Mouse (Mus musculus) midbrain, embryonic 12.5 days (tissue): ENCODE results near the gene BC107364. TPM values are rescaled to one million over a fixed set of nuclear protein-coding genes. Genes with fewer than 3 reads are reported as not detected.
"Not testable (repeated sequence)": the region's sequence is repeated elsewhere in the genome, so short reads cannot be mapped to it uniquely, and the experiment has no call there.

ENCODE experiments used
- ATAC-seq: fragments of 200-750 bp; cut with Nextera tagmentation; 2 replicates; pipeline ENCODE4 v1.8.0; 2017; ENCODE audit warnings: low read depth, moderate TSS enrichment, moderate library complexity; ENCODE audit not compliant: low FRiP score
- H3K27ac ChIP-seq: fragments of 300-500 bp; sonication (generic); replicated peaks from 2 replicates; pipeline ENCODE4 v1.5.1; 2016; ENCODE audit warnings: mild to moderate bottlenecking
- H3K27me3 ChIP-seq: fragments of 300-500 bp; sonication (generic); 2 replicates; pipeline ENCODE4 v1.6.1; 2016; ENCODE audit warnings: mild to moderate bottlenecking
- H3K36me3 ChIP-seq: fragments of 300-500 bp; sonication (generic); 2 replicates; pipeline ENCODE4 v1.6.1; 2016
- H3K4me1 ChIP-seq: fragments of 300-500 bp; sonication (generic); 2 replicates; pipeline ENCODE4 v1.6.1; 2016
- H3K4me2 ChIP-seq: fragments of 300-500 bp; sonication (generic); replicated peaks from 2 replicates; pipeline ENCODE4 v1.6.1; 2016; ENCODE audit warnings: mild to moderate bottlenecking, moderate library complexity
- H3K4me3 ChIP-seq: fragments of 300-500 bp; sonication (generic); 2 replicates; pipeline ENCODE4 v1.5.1; 2016; ENCODE audit warnings: mild to moderate bottlenecking
- H3K9ac ChIP-seq: fragments of 300-500 bp; sonication (generic); replicated peaks from 2 replicates; pipeline ENCODE4 v1.6.1; 2016; ENCODE audit warnings: mild to moderate bottlenecking, moderate library complexity
- H3K9me3 ChIP-seq: fragments of 300-500 bp; sonication (generic); 2 replicates; pipeline ENCODE4 v1.6.1; 2016; ENCODE audit warnings: mild to moderate bottlenecking
- whole genome bisulfite sequencing: fragments of 180-500 bp; shearing (Covaris S2); methylation state at CpG from one replicate; pipeline ENCODE4 v1.1.7; 2016; 5-methylcytosine and 5-hydroxymethylcytosine counted together
- polyA plus RNA-seq: library from polyadenylated mRNA; unstranded; fragments of >200 nt; fragmentation: Nextera tagmentation; extraction: Ambion mirVana; gene quantifications from 2 replicates; pipeline ENCODE4 v1.2.1, GENCODE M21; 2016

Gene BC107364
- polyA plus RNA-seq: 0.26 TPM in 1 of 2 replicates, not detected in the other

GRCm38 (mm10) chr3:96452262-96452661, at the start of gene BC107364:
BC107364 (minus strand) TSS chr3:96452306.
- H3K9me3 ChIP-seq, H3K4me2 ChIP-seq, H3K36me3 ChIP-seq, H3K4me3 ChIP-seq, H3K9ac ChIP-seq, H3K4me1 ChIP-seq, H3K27ac ChIP-seq: not testable (repeated sequence)
- ATAC-seq: peak; percentile 45; the same call in 1 of the 2 replicates
- WGBS: no CpG with 5 or more reads among the region's 48 CpGs
- peaks cover 14% of the 10 kb centered on the region for H3K27me3 ChIP-seq

GRCm38 (mm10) chr3:96501391-96502115, 49.4 kb upstream of the BC107364 start:
- ATAC-seq: peak; percentile 73; the same call in 1 of the 2 replicates
- H3K9ac ChIP-seq: peak overlapping the region; percentile 59
- H3K27me3 ChIP-seq: no peaks in the 10 kb centered on the region
- H3K9me3 ChIP-seq: no peaks in the 10 kb centered on the region
- H3K4me1 ChIP-seq: peaks cover 4% of the 10 kb centered on the region; the same call in 1 of the 2 replicates
- WGBS: under 1% methylated on average over 32 of the region's 32 CpGs
- H3K4me2 ChIP-seq: peak overlapping the region; percentile 93
- H3K36me3 ChIP-seq: no peaks in the 10 kb centered on the region
- H3K27ac ChIP-seq: 0 out of 2 replicates have a peak overlapping the region, but pooled peaks have one; percentile 49
- H3K4me3 ChIP-seq: peak overlapping the region; percentile 72

- under 1% methylated on average over 19 of the region's 19 CpGs for WGBS
- H3K9ac ChIP-seq: peak overlapping the region; percentile 62
- H3K4me1 ChIP-seq: peaks cover 4% of the 10 kb centered on the region; the same call in 1 of the 2 replicates
- H3K36me3 ChIP-seq: no peaks in the 10 kb centered on the region
- H3K27ac ChIP-seq: peak overlapping the region; percentile 80
- peak; percentile 44 for ATAC-seq
- no peaks in the 10 kb centered on the region for H3K9me3 ChIP-seq
- H3K4me2 ChIP-seq: peak overlapping the region; percentile 93
- H3K27me3 ChIP-seq: no peaks in the 10 kb centered on the region; the same call in 1 of the 2 replicates
- H3K4me3 ChIP-seq: peak overlapping the region; percentile 72
Measured at GRCm38 (mm10) chr3:96500691-96501265, 48.7 kb upstream of the BC107364 start.

- peak; percentile 64 for ATAC-seq
- Histone ChIP-seq H3K9me3 (no peaks in the 10 kb centered on the region), H3K4me2 (peak overlapping the region; percentile 93), H3K4me1 (peaks cover 4% of the 10 kb centered on the region; the same call in 1 of the 2 replicates), H3K27me3 (no peaks in the 10 kb centered on the region; the same call in 1 of the 2 replicates), H3K4me3 (peak overlapping the region; percentile 72), H3K36me3 (no peaks in the 10 kb centered on the region), H3K27ac (peak overlapping the region; percentile 80), H3K9ac (peak overlapping the region; percentile 75)
- under 1% methylated on average over 17 of the region's 17 CpGs for WGBS
Measured at GRCm38 (mm10) chr3:96500289-96500621, 48.1 kb upstream of the BC107364 start.

- Histone ChIP-seq H3K4me2 (peak overlapping the region; percentile 93), H3K36me3 (no peaks in the 10 kb centered on the region), H3K9ac (peak overlapping the region; percentile 75), H3K9me3 (no peaks in the 10 kb centered on the region), H3K27ac (peak overlapping the region; percentile 73), H3K4me1 (peaks cover 4% of the 10 kb centered on the region; the same call in 1 of the 2 replicates), H3K4me3 (peak overlapping the region; percentile 72), H3K27me3 (no peaks in the 10 kb centered on the region; the same call in 1 of the 2 replicates)
- peak; percentile 34; the same call in 1 of the 2 replicates for ATAC-seq
- under 1% methylated on average over 36 of the region's 36 CpGs for WGBS
Measured at GRCm38 (mm10) chr3:96499481-96500288, 47.6 kb upstream of the BC107364 start.

GRCm38 (mm10) chr3:96498476-96499245, 46.6 kb upstream of the BC107364 start:
- peaks cover 4% of the 10 kb centered on the region; the same call in 1 of the 2 replicates for H3K4me1 ChIP-seq
- H3K27ac ChIP-seq: no peak overlapping the region
- WGBS: 83% methylated on average over 4 of the region's 4 CpGs
- H3K9ac ChIP-seq: no peak overlapping the region
- no peaks in the 10 kb centered on the region for H3K9me3 ChIP-seq
- no peak overlapping the region for H3K4me2 ChIP-seq
- no peaks in the 10 kb centered on the region; the same call in 1 of the 2 replicates for H3K27me3 ChIP-seq
- no peak for ATAC-seq
- no peak overlapping the region for H3K4me3 ChIP-seq
- H3K36me3 ChIP-seq: no peaks in the 10 kb centered on the region

- ATAC-seq: no peak
- under 1% methylated on average over 19 of the region's 19 CpGs for WGBS
- no peaks in the 10 kb centered on the region for H3K9me3 ChIP-seq
- peaks cover 4% of the 10 kb centered on the region; the same call in 1 of the 2 replicates for H3K4me1 ChIP-seq
- H3K36me3 ChIP-seq: no peaks in the 10 kb centered on the region
- H3K4me2 ChIP-seq: peak overlapping the region; percentile 78
- no peak overlapping the region for H3K9ac ChIP-seq
- H3K4me3 ChIP-seq: peak overlapping the region; percentile 49
- H3K27ac ChIP-seq: no peak overlapping the region
- no peaks in the 10 kb centered on the region; the same call in 1 of the 2 replicates for H3K27me3 ChIP-seq
Measured at GRCm38 (mm10) chr3:96497451-96498028, 45.4 kb upstream of the BC107364 start.

- not testable (repeated sequence) for H3K36me3 ChIP-seq, H3K9ac ChIP-seq, H3K27ac ChIP-seq, H3K9me3 ChIP-seq, H3K4me1 ChIP-seq, ATAC-seq, H3K27me3 ChIP-seq
- Histone ChIP-seq H3K4me2 (peak overlapping the region; percentile 78), H3K4me3 (peak overlapping the region; percentile 49)
- 13% methylated on average over 14 of the region's 14 CpGs for WGBS
Measured at GRCm38 (mm10) chr3:96496620-96497275, 44.6 kb upstream of the BC107364 start.

- no peak overlapping the region for H3K9ac ChIP-seq
- no peak for ATAC-seq
- whole genome bisulfite sequencing: 65% methylated on average over 7 of the region's 7 CpGs
- H3K27me3 ChIP-seq: no peaks in the 10 kb centered on the region; the same call in 1 of the 2 replicates
- no peak overlapping the region for H3K27ac ChIP-seq
- H3K36me3 ChIP-seq: no peaks in the 10 kb centered on the region
- no peaks in the 10 kb centered on the region for H3K9me3 ChIP-seq
- no peak overlapping the region for H3K4me3 ChIP-seq
- H3K4me2 ChIP-seq: no peak overlapping the region
- H3K4me1 ChIP-seq: peaks cover 4% of the 10 kb centered on the region; the same call in 1 of the 2 replicates
Measured at GRCm38 (mm10) chr3:96496216-96496615, 44.1 kb upstream of the BC107364 start.

GRCm38 (mm10) chr3:96495490-96496210, 43.5 kb upstream of the BC107364 start:
- no peaks in the 10 kb centered on the region; the same call in 1 of the 2 replicates for H3K27me3 ChIP-seq
- no peaks in the 10 kb centered on the region for H3K9me3 ChIP-seq
- H3K9ac ChIP-seq: no peak overlapping the region
- 92% methylated on average over 1 of the region's 1 CpGs for WGBS
- no peak overlapping the region for H3K27ac ChIP-seq
- H3K4me3 ChIP-seq: no peak overlapping the region
- peaks cover 4% of the 10 kb centered on the region; the same call in 1 of the 2 replicates for H3K4me1 ChIP-seq
- ATAC-seq: no peak
- no peaks in the 10 kb centered on the region for H3K36me3 ChIP-seq
- no peak overlapping the region for H3K4me2 ChIP-seq
